Mouse (Mus musculus): ENCODE results near the gene Gm37240. TPM values are rescaled to one million over a fixed set of nuclear protein-coding genes. Genes with fewer than 3 reads are reported as not detected.

Gm37240 gene
- polyA plus RNA-seq, 1 experiment from 2014 or later = 15.1 TPM

DNA sequence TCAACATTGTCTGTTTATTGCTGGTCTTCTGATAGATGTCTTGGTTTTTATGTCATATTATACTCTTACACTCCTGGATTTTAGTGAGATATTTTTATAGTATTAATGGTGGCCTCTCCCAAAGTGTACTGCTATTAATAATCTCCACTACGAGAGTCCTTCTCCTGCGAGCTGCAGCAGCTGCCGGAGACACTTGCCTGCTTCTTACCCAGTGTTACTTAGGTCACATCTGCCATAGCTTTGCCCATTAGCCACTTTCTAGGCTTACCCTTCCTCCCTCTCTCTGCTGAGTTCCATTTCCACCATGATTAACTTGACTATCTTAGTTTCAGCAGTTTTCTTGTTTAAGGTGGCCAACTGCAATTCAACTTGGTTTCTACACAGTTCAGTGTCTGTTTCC lies 956.6 kb downstream of the Gm37240 start:
- Histone ChIP-seq H3K27ac (ENCODE audit: low read depth, low read length) (no peak overlapping the region), H3K9ac (ENCODE audit: low read depth, low read length) (no peak overlapping the region), H3K4me3 (ENCODE audit: low read length) (no peak overlapping the region), H3K4me1 (ENCODE audit: control insufficient read depth, insufficient read depth, low read length) (no peaks in the 10 kb centered on the region), H3K27me3 (ENCODE audit: control insufficient read depth, insufficient read depth, low read length) (no peaks in the 10 kb centered on the region), H3K4me2 (replicated peaks; ENCODE audit: low read depth, low read length) (no peak overlapping the region), H3K36me3 (ENCODE audit: control insufficient read depth, insufficient read depth, low read length) (no peaks in the 10 kb centered on the region), H3K9me3 (ENCODE audit: control insufficient read depth, low read length) (no peaks in the 10 kb centered on the region)
- ATAC-seq (ENCODE audit: low FRiP score, low TSS enrichment) = no peak
- WGBS = 77% methylated on average over 3 of the region's 3 CpGs

GRCm38 (mm10) chr3:84929171-84929570 lies 958.1 kb downstream of the Gm37240 start:
- H3K4me1 ChIP-seq (ENCODE audit: control insufficient read depth, insufficient read depth, low read length) = no peaks in the 10 kb centered on the region
- H3K36me3 ChIP-seq (ENCODE audit: control insufficient read depth, insufficient read depth, low read length) = no peaks in the 10 kb centered on the region
- 88% methylated on average over 3 of the region's 3 CpGs for WGBS
- H3K4me2 ChIP-seq (replicated peaks; ENCODE audit: low read depth, low read length) = no peak overlapping the region
- no peaks in the 10 kb centered on the region for H3K27me3 ChIP-seq (ENCODE audit: control insufficient read depth, insufficient read depth, low read length)
- no peaks in the 10 kb centered on the region for H3K9me3 ChIP-seq (ENCODE audit: control insufficient read depth, low read length)
- H3K4me3 ChIP-seq (ENCODE audit: low read length) = no peak overlapping the region
- H3K9ac ChIP-seq (ENCODE audit: low read depth, low read length) = no peak overlapping the region
- H3K27ac ChIP-seq (ENCODE audit: low read depth, low read length) = no peak overlapping the region
- ATAC-seq (ENCODE audit: low FRiP score, low TSS enrichment) = no peak

- ATAC-seq (ENCODE audit: low FRiP score, low TSS enrichment) = no peak
- 89% methylated on average over 2 of the region's 2 CpGs for WGBS
- Histone ChIP-seq H3K36me3 (ENCODE audit: control insufficient read depth, insufficient read depth, low read length) (no peaks in the 10 kb centered on the region), H3K27ac (ENCODE audit: low read depth, low read length) (no peak overlapping the region), H3K9me3 (ENCODE audit: control insufficient read depth, low read length) (no peaks in the 10 kb centered on the region), H3K9ac (ENCODE audit: low read depth, low read length) (no peak overlapping the region), H3K4me2 (replicated peaks; ENCODE audit: low read depth, low read length) (no peak overlapping the region), H3K4me3 (ENCODE audit: low read length) (no peak overlapping the region), H3K27me3 (ENCODE audit: control insufficient read depth, insufficient read depth, low read length) (no peaks in the 10 kb centered on the region), H3K4me1 (ENCODE audit: control insufficient read depth, insufficient read depth, low read length) (no peaks in the 10 kb centered on the region)
These were observed 959.4 kb downstream of the Gm37240 start for GRCm38 (mm10) chr3:84927901-84928300.

- Histone ChIP-seq H3K9me3 (ENCODE audit: control insufficient read depth, low read length) (no peaks in the 10 kb centered on the region), H3K4me1 (ENCODE audit: control insufficient read depth, insufficient read depth, low read length) (no peaks in the 10 kb centered on the region), H3K4me3 (ENCODE audit: low read length) (no peak overlapping the region), H3K4me2 (replicated peaks; ENCODE audit: low read depth, low read length) (no peak overlapping the region), H3K27ac (ENCODE audit: low read depth, low read length) (no peak overlapping the region), H3K27me3 (ENCODE audit: control insufficient read depth, insufficient read depth, low read length) (no peaks in the 10 kb centered on the region), H3K36me3 (ENCODE audit: control insufficient read depth, insufficient read depth, low read length) (no peaks in the 10 kb centered on the region), H3K9ac (ENCODE audit: low read depth, low read length) (no peak overlapping the region)
- WGBS = 78% methylated on average over 8 of the region's 8 CpGs
- no peak for ATAC-seq (ENCODE audit: low FRiP score, low TSS enrichment)
These were observed 960.0 kb downstream of the Gm37240 start for GRCm38 (mm10) chr3:84927168-84927794.

GRCm38 (mm10) chr3:84926140-84926539 lies 961.2 kb downstream of the Gm37240 start:
- no peak overlapping the region for H3K27ac ChIP-seq (ENCODE audit: low read depth, low read length)
- H3K27me3 ChIP-seq (ENCODE audit: control insufficient read depth, insufficient read depth, low read length) = no peaks in the 10 kb centered on the region
- H3K9ac ChIP-seq (ENCODE audit: low read depth, low read length) = no peak overlapping the region
- H3K9me3 ChIP-seq (ENCODE audit: control insufficient read depth, low read length) = no peaks in the 10 kb centered on the region
- no peaks in the 10 kb centered on the region for H3K4me1 ChIP-seq (ENCODE audit: control insufficient read depth, insufficient read depth, low read length)
- H3K4me2 ChIP-seq (replicated peaks; ENCODE audit: low read depth, low read length) = no peak overlapping the region
- ATAC-seq (ENCODE audit: low FRiP score, low TSS enrichment) = no peak
- no peak overlapping the region for H3K4me3 ChIP-seq (ENCODE audit: low read length)
- WGBS = 84% methylated on average over 5 of the region's 5 CpGs
- H3K36me3 ChIP-seq (ENCODE audit: control insufficient read depth, insufficient read depth, low read length) = no peaks in the 10 kb centered on the region

DNA sequence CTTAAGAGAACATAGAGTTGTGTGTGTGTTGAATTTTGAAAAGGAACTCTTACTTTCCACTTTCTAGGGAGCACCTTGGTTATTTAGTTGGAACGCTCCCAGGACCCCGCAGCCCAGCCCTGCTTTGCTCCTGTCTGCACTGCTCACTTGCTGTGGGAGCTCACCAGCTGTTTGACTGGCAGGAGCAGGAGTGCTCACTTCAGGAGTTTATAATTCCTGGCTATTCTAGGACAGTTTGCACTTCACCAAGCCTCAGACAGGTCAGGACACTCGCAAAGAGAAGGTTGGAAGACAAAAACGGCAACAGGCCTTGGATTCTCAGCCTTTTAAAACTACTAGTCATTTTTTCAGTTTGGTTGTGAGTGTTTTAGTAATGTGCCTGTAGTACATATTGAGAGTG lies 962.1 kb downstream of the Gm37240 start:
- no peak for ATAC-seq (ENCODE audit: low FRiP score, low TSS enrichment)
- WGBS = 87% methylated on average over 4 of the region's 4 CpGs
- no peaks in the 10 kb centered on the region for H3K36me3 ChIP-seq (ENCODE audit: control insufficient read depth, insufficient read depth, low read length)
- no peaks in the 10 kb centered on the region for H3K4me1 ChIP-seq (ENCODE audit: control insufficient read depth, insufficient read depth, low read length)
- no peak overlapping the region for H3K4me2 ChIP-seq (replicated peaks; ENCODE audit: low read depth, low read length)
- H3K4me3 ChIP-seq (ENCODE audit: low read length) = no peak overlapping the region
- no peak overlapping the region for H3K27ac ChIP-seq (ENCODE audit: low read depth, low read length)
- H3K27me3 ChIP-seq (ENCODE audit: control insufficient read depth, insufficient read depth, low read length) = no peaks in the 10 kb centered on the region
- no peaks in the 10 kb centered on the region for H3K9me3 ChIP-seq (ENCODE audit: control insufficient read depth, low read length)
- H3K9ac ChIP-seq (ENCODE audit: low read depth, low read length) = no peak overlapping the region

- no peaks in the 10 kb centered on the region for H3K9me3 ChIP-seq (ENCODE audit: control insufficient read depth, low read length)
- H3K4me3 ChIP-seq (ENCODE audit: low read length) = no peak overlapping the region
- no peak overlapping the region for H3K4me2 ChIP-seq (replicated peaks; ENCODE audit: low read depth, low read length)
- no peak overlapping the region for H3K27ac ChIP-seq (ENCODE audit: low read depth, low read length)
- H3K4me1 ChIP-seq (ENCODE audit: control insufficient read depth, insufficient read depth, low read length) = no peaks in the 10 kb centered on the region
- no peak for ATAC-seq (ENCODE audit: low FRiP score, low TSS enrichment)
- no peaks in the 10 kb centered on the region for H3K27me3 ChIP-seq (ENCODE audit: control insufficient read depth, insufficient read depth, low read length)
- H3K36me3 ChIP-seq (ENCODE audit: control insufficient read depth, insufficient read depth, low read length) = no peaks in the 10 kb centered on the region
- 89% methylated on average over 1 of the region's 1 CpGs for WGBS
- H3K9ac ChIP-seq (ENCODE audit: low read depth, low read length) = no peak overlapping the region
These were observed 963.6 kb downstream of the Gm37240 start for GRCm38 (mm10) chr3:84923670-84924069.

DNA sequence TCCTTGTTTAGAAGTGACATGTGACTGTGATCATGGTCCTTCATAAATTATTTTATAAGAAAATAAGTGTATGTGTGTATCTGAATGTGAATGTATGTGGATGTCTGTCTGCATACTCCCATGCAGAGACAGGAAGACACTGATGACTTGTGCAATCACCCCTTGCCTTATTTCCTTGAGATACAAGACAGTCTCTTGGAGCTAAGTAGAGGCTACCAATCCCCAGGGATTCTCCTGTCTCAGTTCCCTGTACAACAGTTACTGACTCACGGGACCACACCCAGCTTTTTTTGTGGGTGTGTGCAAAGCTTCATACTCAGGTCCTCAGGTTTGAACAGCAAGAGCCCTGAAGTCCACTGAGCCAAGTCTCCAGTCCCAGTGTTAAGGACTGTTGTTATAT lies 964.1 kb downstream of the Gm37240 start:
- no peak for ATAC-seq (ENCODE audit: low FRiP score, low TSS enrichment)
- H3K36me3 ChIP-seq (ENCODE audit: control insufficient read depth, insufficient read depth, low read length) = no peaks in the 10 kb centered on the region
- no peaks in the 10 kb centered on the region for H3K4me1 ChIP-seq (ENCODE audit: control insufficient read depth, insufficient read depth, low read length)
- H3K4me2 ChIP-seq (replicated peaks; ENCODE audit: low read depth, low read length) = no peak overlapping the region
- H3K9ac ChIP-seq (ENCODE audit: low read depth, low read length) = no peak overlapping the region
- no peaks in the 10 kb centered on the region for H3K9me3 ChIP-seq (ENCODE audit: control insufficient read depth, low read length)
- H3K4me3 ChIP-seq (ENCODE audit: low read length) = no peak overlapping the region
- WGBS = 83% methylated on average over 1 of the region's 1 CpGs
- H3K27ac ChIP-seq (ENCODE audit: low read depth, low read length) = no peak overlapping the region
- H3K27me3 ChIP-seq (ENCODE audit: control insufficient read depth, insufficient read depth, low read length) = no peaks in the 10 kb centered on the region

DNA sequence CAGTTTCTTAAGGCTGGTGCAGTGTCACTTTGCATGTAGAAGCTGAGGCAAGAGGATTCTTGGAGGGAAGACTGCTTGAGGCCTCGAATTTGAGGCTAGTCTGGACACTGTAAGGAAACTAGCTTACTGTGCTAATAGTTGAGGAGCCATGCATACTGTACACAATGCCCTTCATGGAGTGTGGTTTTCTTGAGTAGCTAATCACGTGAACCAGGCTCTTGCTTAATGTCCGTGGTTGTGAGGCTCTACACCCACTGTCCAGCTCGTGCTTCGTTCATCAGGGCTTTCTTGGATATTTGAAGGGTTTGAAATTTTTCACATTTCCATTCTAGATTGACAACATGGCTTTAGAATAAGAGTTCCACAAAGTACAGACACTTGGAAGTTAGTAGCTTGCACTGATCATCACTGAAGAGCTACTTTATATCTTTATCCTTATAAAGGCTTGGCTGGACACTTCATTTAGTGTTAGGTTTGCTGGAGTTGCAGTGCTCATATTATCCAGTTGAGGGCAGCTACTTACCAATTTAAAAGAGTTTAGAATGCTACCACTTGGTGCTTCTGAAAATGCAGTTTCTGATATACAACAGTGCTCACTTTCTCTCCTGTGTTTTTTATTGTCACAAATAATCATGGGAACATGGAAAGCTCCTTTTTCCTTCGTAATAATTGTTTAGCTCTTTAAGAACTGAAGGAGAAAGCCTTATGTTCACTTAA lies 965.5 kb downstream of the Gm37240 start:
- Histone ChIP-seq H3K9ac (ENCODE audit: low read depth, low read length) (no peak overlapping the region), H3K4me3 (ENCODE audit: low read length) (no peak overlapping the region), H3K4me2 (replicated peaks; ENCODE audit: low read depth, low read length) (no peak overlapping the region), H3K27ac (ENCODE audit: low read depth, low read length) (no peak overlapping the region), H3K4me1 (ENCODE audit: control insufficient read depth, insufficient read depth, low read length) (no peaks in the 10 kb centered on the region), H3K27me3 (ENCODE audit: control insufficient read depth, insufficient read depth, low read length) (no peaks in the 10 kb centered on the region), H3K9me3 (ENCODE audit: control insufficient read depth, low read length) (no peaks in the 10 kb centered on the region), H3K36me3 (ENCODE audit: control insufficient read depth, insufficient read depth, low read length) (no peaks in the 10 kb centered on the region)
- ATAC-seq (ENCODE audit: low FRiP score, low TSS enrichment) = no peak
- 77% methylated on average over 6 of the region's 6 CpGs for WGBS
